Mouse (Mus musculus) lung, embryonic 15.5 days (tissue): Measurements from ENCODE around the gene Gal3st2c. TPM values are rescaled to one million over a fixed set of nuclear protein-coding genes. Genes with fewer than 3 reads are reported as not detected.
"Not testable (repeated sequence)": the region's sequence is repeated elsewhere in the genome, so short reads cannot be mapped to it uniquely, and the experiment has no call there.

Experiments
- ATAC-seq: fragments of 200-750 bp; cut with Nextera tagmentation; 2 replicates; pipeline ENCODE4 v1.8.0; 2017; ENCODE audit warnings: moderate number of reproducible peaks, borderline replicate concordance; ENCODE audit not compliant: low FRiP score, low TSS enrichment; ENCODE audit errors: extremely low read depth
- H3K27ac ChIP-seq: fragments of 300-500 bp; sonication (generic); 2 replicates; pipeline ENCODE4 v1.5.1; 2015; ENCODE audit warnings: moderate library complexity, mild to moderate bottlenecking, inconsistent platforms
- H3K27me3 ChIP-seq: fragments of 300-500 bp; sonication (generic); 2 replicates; pipeline ENCODE4 v1.6.1; 2015; ENCODE audit warnings: inconsistent platforms
- H3K36me3 ChIP-seq: fragments of 300-500 bp; sonication (generic); 2 replicates; pipeline ENCODE4 v1.6.1; 2015; ENCODE audit warnings: inconsistent platforms
- H3K4me1 ChIP-seq: fragments of 300-500 bp; sonication (generic); 2 replicates; pipeline ENCODE4 v1.6.1; 2015; ENCODE audit warnings: inconsistent platforms
- H3K4me2 ChIP-seq: fragments of 300-500 bp; sonication (generic); 2 replicates; pipeline ENCODE4 v1.6.1; 2015; ENCODE audit warnings: inconsistent platforms, mild to moderate bottlenecking, moderate library complexity
- H3K4me3 ChIP-seq: fragments of 300-500 bp; sonication (generic); 2 replicates; pipeline ENCODE4 v1.5.1; 2015; ENCODE audit warnings: mild to moderate bottlenecking, inconsistent platforms
- H3K9ac ChIP-seq: fragments of 300-500 bp; sonication (generic); 2 replicates; pipeline ENCODE4 v1.6.1; 2015; ENCODE audit warnings: inconsistent platforms
- H3K9me3 ChIP-seq: fragments of 300-500 bp; sonication (generic); 2 replicates; pipeline ENCODE4 v1.6.1; 2016; ENCODE audit warnings: inconsistent platforms
- WGBS: fragments of 180-500 bp; shearing (Covaris S2); methylation state at CpG from one replicate; pipeline ENCODE4 v1.1.7; 2015; 5-methylcytosine and 5-hydroxymethylcytosine counted together
- polyA plus RNA-seq: library from polyadenylated mRNA; unstranded; fragments of >200 nt; fragmentation: Nextera tagmentation; extraction: Ambion mirVana; gene quantifications from 2 replicates; pipeline ENCODE4 v1.2.1, GENCODE M21; 2015

Gene Gal3st2c
- polyA plus RNA-seq: not detected in 2 replicates

GRCm38 (mm10) chr1:93990209-93990608 lies at the start of gene Gal3st2c:
TSS of gene Gal3st2c (plus strand) at chr1:93990509.
- not testable (repeated sequence) for H3K36me3 ChIP-seq, H3K27ac ChIP-seq, H3K9me3 ChIP-seq, ATAC-seq, H3K9ac ChIP-seq, H3K4me2 ChIP-seq, H3K4me1 ChIP-seq, H3K27me3 ChIP-seq, H3K4me3 ChIP-seq
- WGBS: 82% methylated on average over 8 of the region's 8 CpGs

DNA sequence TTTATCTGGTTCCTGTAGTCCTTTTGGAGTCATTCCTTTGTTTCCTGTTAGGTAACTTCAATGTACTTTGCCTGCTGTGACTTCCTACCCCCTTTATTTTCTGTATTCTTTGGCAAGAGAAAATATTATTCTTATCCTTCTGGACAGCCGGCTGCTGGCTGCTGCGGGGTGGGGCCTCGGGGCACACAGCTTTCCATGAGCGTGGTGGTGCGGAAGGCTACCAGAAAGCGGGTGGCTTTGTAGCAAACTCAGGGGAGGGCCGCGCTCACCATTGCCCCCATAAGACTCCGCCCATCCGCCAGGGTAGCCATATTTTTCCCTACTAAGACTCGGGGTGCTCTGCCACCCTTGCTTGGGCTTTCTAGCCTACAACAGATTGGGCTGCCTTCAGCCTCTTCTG lies 41.2 kb upstream of the Gal3st2c start:
- not testable (repeated sequence) for H3K36me3 ChIP-seq, H3K9me3 ChIP-seq, H3K4me3 ChIP-seq, ATAC-seq, H3K27me3 ChIP-seq, H3K27ac ChIP-seq, H3K9ac ChIP-seq, H3K4me1 ChIP-seq, H3K4me2 ChIP-seq
- no CpG with 5 or more reads among the region's 11 CpGs for WGBS

DNA sequence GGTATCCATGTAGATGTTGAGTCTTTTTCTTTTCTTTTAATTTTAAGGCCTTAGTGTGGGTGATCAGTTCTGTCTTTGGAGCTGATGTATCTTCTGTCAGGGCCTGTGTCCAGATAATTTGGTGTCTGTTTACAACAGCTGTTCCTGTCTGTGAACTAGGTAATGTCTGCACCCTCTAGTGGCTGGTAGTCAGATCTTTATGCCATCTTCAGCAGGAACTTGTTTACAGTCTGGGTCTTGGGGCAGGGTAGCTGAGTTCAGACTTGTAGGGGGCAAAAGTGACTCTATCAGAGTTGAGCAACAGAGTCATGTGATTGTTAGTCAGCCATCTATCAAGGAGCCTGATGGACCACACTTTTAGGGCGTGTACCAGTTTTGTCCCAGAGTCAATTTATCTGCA lies 23.8 kb upstream of the Gal3st2c start:
- not testable (repeated sequence) for H3K4me1 ChIP-seq, H3K27ac ChIP-seq, H3K36me3 ChIP-seq, H3K4me2 ChIP-seq, H3K27me3 ChIP-seq, H3K9me3 ChIP-seq, H3K4me3 ChIP-seq, H3K9ac ChIP-seq
- 0 out of 2 replicates have a peak, but pooled peaks have one; percentile 27 for ATAC-seq
- no CpG with 5 or more reads among the region's 1 CpGs for WGBS

- H3K27ac ChIP-seq, H3K4me3 ChIP-seq, ATAC-seq, H3K4me1 ChIP-seq, H3K9ac ChIP-seq, H3K36me3 ChIP-seq, H3K9me3 ChIP-seq, H3K4me2 ChIP-seq, H3K27me3 ChIP-seq: not testable (repeated sequence)
- WGBS: 33% methylated on average over 3 of the region's 5 CpGs
Measured at GRCm38 (mm10) chr1:93970380-93970779, 19.9 kb upstream of the Gal3st2c start.

DNA sequence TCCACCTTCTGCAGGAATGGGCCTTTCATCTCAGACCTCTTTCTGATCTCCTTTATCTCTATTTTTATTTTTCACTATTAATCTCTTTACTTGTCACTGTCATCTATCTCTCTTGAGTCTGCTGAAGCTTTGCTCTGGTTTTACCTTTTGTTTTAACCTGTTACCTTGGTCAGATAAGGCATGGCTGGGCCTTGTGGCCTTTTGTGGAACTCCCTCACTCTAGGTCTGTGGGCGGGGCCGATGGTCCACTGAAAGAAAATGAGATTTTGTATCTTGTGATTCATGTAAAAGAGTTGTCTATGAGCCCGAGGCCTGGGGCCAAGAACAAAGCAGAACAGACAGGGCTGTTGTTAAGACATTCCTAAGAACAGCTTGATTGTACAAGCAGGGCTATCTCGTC lies 19.5 kb upstream of the Gal3st2c start:
- H3K9ac ChIP-seq, H3K27ac ChIP-seq, H3K9me3 ChIP-seq, H3K4me2 ChIP-seq, ATAC-seq, H3K27me3 ChIP-seq, H3K36me3 ChIP-seq, H3K4me3 ChIP-seq, H3K4me1 ChIP-seq: not testable (repeated sequence)
- WGBS: no CpG with 5 or more reads among the region's 4 CpGs

DNA sequence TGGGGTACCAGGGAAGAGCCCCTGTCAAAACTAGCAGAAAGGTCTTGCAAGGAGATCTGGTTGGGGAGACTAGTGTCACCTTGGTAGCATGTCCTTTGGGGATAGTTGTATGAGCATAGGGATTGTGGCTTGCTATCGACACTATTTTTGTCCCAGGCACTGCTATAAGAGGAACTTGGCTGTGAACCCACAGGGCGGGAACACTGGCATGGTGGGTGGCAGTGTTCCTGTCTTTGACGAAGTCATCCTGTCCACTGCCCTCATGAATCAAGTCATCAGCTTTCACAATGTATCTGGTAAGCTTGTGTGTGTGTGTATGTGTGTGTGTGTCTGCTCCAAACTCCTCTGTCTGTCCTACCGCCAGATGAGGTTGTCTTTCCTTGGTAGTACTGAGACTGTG lies 14.5 kb upstream of the Gal3st2c start:
- ATAC-seq, H3K4me3 ChIP-seq, H3K4me2 ChIP-seq, H3K9ac ChIP-seq, H3K27me3 ChIP-seq, H3K36me3 ChIP-seq, H3K27ac ChIP-seq, H3K9me3 ChIP-seq, H3K4me1 ChIP-seq: not testable (repeated sequence)
- WGBS: 58% methylated on average over 2 of the region's 4 CpGs

- not testable (repeated sequence) for H3K4me3 ChIP-seq, H3K9ac ChIP-seq, H3K27ac ChIP-seq, H3K36me3 ChIP-seq, H3K9me3 ChIP-seq, H3K4me1 ChIP-seq, H3K27me3 ChIP-seq, ATAC-seq, H3K4me2 ChIP-seq
- WGBS: no CpG with 5 or more reads among the region's 7 CpGs
Measured at GRCm38 (mm10) chr1:93978287-93978686, 12.0 kb upstream of the Gal3st2c start.

- not testable (repeated sequence) for H3K4me1 ChIP-seq, H3K9me3 ChIP-seq, ATAC-seq, H3K4me2 ChIP-seq, H3K36me3 ChIP-seq, H3K27ac ChIP-seq, H3K4me3 ChIP-seq, H3K9ac ChIP-seq, H3K27me3 ChIP-seq
- WGBS: no CpG with 5 or more reads among the region's 2 CpGs
Measured at GRCm38 (mm10) chr1:93980932-93981331, 9.4 kb upstream of the Gal3st2c start.

DNA sequence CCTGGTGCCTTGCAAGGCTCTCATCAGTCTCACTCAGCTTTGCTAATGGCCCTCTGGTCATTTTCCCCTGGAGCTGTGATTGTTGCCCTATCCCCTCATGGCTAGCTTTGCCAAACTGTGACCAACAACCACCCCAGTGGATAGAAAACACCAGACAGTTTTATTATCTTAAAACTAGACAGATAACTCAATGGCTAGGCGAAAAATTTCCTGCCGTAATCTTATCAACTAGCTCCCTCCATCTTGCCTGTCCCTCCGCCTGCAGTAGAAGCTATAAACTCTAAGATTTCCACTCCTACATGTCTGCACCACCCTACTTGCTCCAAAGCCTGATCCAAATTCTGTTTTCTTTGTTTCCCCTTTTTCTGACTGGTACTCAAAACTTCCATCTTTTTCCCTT lies 4.1 kb upstream of the Gal3st2c start:
- no peaks in the 10 kb centered on the region for H3K36me3 ChIP-seq
- 65% methylated on average over 3 of the region's 3 CpGs for WGBS
- no peak overlapping the region for H3K4me2 ChIP-seq
- H3K4me1 ChIP-seq: no peaks in the 10 kb centered on the region
- no peaks in the 10 kb centered on the region for H3K9me3 ChIP-seq
- no peak overlapping the region for H3K27ac ChIP-seq
- H3K27me3 ChIP-seq: no peaks in the 10 kb centered on the region
- H3K9ac ChIP-seq: no peak overlapping the region
- H3K4me3 ChIP-seq: no peak overlapping the region
- ATAC-seq: no peak

- Histone ChIP-seq H3K4me3 (no peak overlapping the region), H3K27me3 (no peaks in the 10 kb centered on the region), H3K9me3 (no peaks in the 10 kb centered on the region), H3K36me3 (no peaks in the 10 kb centered on the region), H3K4me2 (no peak overlapping the region), H3K27ac (no peak overlapping the region), H3K4me1 (no peaks in the 10 kb centered on the region), H3K9ac (no peak overlapping the region)
- 59% methylated on average over 3 of the region's 3 CpGs for WGBS
- ATAC-seq: no peak
Measured at GRCm38 (mm10) chr1:93988786-93989185, 1.5 kb upstream of the Gal3st2c start.

- H3K36me3 ChIP-seq, H3K27ac ChIP-seq, H3K4me3 ChIP-seq, ATAC-seq, H3K9ac ChIP-seq, H3K9me3 ChIP-seq, H3K4me2 ChIP-seq, H3K27me3 ChIP-seq, H3K4me1 ChIP-seq: not testable (repeated sequence)
- 70% methylated on average over 2 of the region's 2 CpGs for WGBS
Measured at GRCm38 (mm10) chr1:93991068-93991467, 759 bp downstream of the Gal3st2c start.

DNA sequence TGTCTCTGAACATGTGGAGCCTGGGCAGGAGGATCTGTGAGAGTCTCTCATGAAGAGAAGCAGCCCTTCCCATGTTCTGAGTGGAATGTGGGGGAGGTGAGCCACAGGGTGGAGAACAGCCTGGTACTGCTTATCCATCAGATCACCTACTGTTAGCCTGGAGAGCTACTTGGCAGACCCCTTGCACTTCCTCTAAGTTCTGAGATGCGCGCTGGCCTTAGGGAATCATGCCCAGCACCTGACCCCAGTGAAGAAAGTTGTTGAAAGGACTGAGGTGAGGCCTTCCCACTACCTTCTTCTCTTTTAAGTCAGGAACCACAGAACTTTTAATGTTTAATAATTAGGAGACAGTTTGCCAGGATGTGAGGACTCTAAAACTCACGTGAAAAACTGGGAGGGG lies 1.2 kb downstream of the Gal3st2c start:
- H3K9me3 ChIP-seq, H3K27ac ChIP-seq, H3K9ac ChIP-seq, H3K4me1 ChIP-seq, ATAC-seq, H3K4me2 ChIP-seq, H3K27me3 ChIP-seq, H3K4me3 ChIP-seq, H3K36me3 ChIP-seq: not testable (repeated sequence)
- WGBS: 73% methylated on average over 3 of the region's 3 CpGs

- Histone ChIP-seq H3K4me2 (no peak overlapping the region), H3K36me3 (no peaks in the 10 kb centered on the region), H3K27me3 (no peaks in the 10 kb centered on the region), H3K9ac (no peak overlapping the region), H3K4me1 (no peaks in the 10 kb centered on the region), H3K9me3 (no peaks in the 10 kb centered on the region), H3K27ac (no peak overlapping the region), H3K4me3 (no peak overlapping the region)
- 74% methylated on average over 2 of the region's 2 CpGs for WGBS
- ATAC-seq: no peak
Measured at GRCm38 (mm10) chr1:94001023-94001422, 10.7 kb downstream of the Gal3st2c start.
